Mouse (Mus musculus) E14TG2a.4 (cell line): ENCODE results near the gene Ppp1r3f.

Experiments
- CTCF ChIP-seq: conservative IDR thresholded peaks from 2 replicates; pipeline ENCODE4 v1.5.1; 2014; ENCODE audit warnings: low read length
- NANOG ChIP-seq: IDR thresholded peaks from 2 replicates; pipeline ENCODE4 v1.6.1; 2014; ENCODE audit warnings: borderline replicate concordance, low read length, mixed read lengths
- POU5F1 ChIP-seq: IDR thresholded peaks from 2 replicates; pipeline ENCODE4 v1.6.1; 2014; ENCODE audit warnings: low read length, borderline replicate concordance

GRCm38 (mm10) chrX:7563076-7563475 is 11.0 kb downstream of the Ppp1r3f start:
- TF ChIP-seq CTCF (no peak), POU5F1 (no peak), NANOG (no peak)
